Mouse (Mus musculus): ENCODE data around the gene Fry. TPM values are rescaled to one million over a fixed set of nuclear protein-coding genes. Genes with fewer than 3 reads are reported as not detected.

Gene Fry
- polyA plus RNA-seq, 1 experiment from 2014 or later, result 51.4 TPM

DNA sequence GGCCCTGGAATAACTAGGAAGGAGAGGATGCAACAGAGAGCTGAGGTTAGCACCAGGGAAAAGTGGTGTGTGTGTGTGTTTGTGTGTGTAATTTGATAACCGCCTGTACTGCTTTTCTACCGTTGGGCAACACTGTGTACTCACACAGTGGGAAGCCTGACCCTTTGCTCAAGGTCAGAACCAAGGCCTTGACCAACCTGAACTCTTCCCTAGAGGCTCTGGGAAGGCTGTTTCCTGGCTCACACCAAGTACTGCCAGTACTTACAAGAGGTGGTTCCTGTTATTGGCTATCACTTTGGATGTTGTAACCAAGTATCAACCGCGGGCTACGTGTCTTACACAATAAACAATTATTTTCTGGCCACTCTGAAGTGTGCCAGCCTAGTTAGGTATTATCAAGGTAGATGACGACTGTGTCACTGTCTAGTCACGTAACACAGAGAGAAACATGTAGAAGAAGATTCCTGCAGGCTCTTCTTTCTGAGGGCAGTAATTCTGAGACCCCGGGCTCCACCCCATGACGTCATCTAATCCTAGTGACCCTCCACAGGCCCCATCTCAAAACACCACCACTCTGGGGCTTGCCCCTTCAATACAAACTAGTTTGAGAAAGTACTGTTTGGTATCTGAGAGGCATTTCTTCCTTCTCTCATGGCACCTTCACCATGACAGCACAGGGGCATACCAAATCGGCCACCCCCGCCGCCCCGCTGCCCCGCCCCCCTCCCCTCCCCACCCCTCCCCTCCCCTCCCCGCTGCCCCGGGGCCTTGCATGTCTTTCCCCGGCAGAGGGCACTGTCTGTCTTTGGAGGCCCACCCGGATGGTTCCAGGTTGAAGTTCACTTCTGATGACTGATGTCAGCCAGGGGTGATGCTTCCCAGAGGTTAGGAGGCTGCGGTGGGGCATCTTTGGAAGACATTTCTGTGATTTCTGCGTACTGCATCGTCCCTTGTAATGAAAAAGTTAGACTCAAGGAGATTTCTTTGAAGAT, 114.0 kb downstream of the Fry start:
- Histone ChIP-seq H3K4me1 (0 out of 2 replicates have a peak, but pooled peaks cover 2% of the 10 kb centered on the region), H3K4me3 (replicated peaks) (no peak overlapping the region), H3K27me3 (replicated peaks) (no peaks in the 10 kb centered on the region), H3K9ac (replicated peaks) (no peak overlapping the region), H3K9me3 (replicated peaks) (no peaks in the 10 kb centered on the region), H3K4me2 (peak overlapping the region; percentile 26), H3K27ac (replicated peaks) (no peak overlapping the region), H3K36me3 (no peaks in the 10 kb centered on the region)
- WGBS, result 40% methylated on average over 18 of the region's 21 CpGs
- ATAC-seq (ENCODE audit: low FRiP score), result no peak

DNA sequence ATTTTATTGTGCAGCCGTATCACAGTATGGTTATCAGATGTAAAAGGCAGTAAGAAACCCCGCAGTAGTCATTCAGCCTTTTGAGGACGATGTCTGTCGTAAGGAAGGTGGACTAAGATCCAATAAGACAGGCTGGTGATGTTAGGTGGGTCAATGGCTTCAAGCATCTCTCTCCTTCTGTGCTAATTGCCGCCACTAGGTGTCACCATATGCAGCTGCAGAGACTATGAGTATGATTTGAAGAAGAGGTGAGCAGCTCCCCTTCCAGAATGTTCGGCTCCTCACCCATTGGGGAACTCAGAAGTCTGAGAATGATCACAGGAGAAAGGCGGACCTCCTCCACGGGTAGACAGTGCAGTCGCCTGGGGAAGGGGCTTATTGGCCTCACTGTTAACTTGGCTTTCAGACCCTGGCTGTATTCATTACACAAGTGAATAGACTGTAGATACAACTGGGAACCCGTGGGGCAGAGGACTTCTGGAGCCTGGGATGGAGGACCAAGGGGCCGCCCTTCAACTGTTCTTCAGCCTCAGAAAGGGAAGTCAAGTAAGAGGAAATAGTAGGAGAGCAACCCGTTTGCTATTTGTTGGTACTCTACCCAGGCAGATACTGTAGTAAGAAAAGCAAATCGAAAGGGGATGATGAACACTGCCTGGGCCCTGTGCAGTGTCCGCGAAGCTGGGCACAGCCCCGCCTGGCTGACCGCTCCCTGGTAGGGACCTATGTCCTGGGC, 114.9 kb downstream of the Fry start:
- no peaks in the 10 kb centered on the region for H3K9me3 ChIP-seq (replicated peaks)
- H3K4me3 ChIP-seq (replicated peaks), result no peak overlapping the region
- peak overlapping the region; percentile 26 for H3K4me2 ChIP-seq
- H3K4me1 ChIP-seq, result 0 out of 2 replicates have a peak, but pooled peaks cover 2% of the 10 kb centered on the region
- H3K27me3 ChIP-seq (replicated peaks), result no peaks in the 10 kb centered on the region
- no peak overlapping the region for H3K27ac ChIP-seq (replicated peaks)
- H3K9ac ChIP-seq (replicated peaks), result no peak overlapping the region
- ATAC-seq (ENCODE audit: low FRiP score), result peak; percentile 73; the same call in 1 of the 2 replicates
- H3K36me3 ChIP-seq, result no peaks in the 10 kb centered on the region
- 56% methylated on average over 17 of the region's 17 CpGs for WGBS

DNA sequence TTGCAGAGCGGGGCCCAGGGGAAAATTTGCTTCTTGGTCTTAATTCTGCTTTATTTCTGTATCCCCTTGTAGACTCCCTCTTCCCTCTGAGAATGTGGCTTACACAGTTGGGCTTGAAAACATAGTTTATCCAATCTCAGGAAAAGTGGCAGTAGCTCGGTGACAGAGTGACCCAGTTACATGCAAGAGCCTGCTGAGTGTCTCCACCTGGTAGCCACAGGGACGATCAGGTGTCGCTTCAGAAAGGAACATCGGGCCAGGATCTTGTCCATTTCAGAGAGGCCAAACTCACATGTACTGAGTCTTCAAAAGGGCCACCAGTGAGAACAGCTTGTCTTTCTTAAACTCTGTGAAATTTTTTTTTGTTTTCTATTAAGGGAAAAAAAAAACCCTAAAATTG, 117.5 kb downstream of the Fry start:
- 97% methylated on average over 5 of the region's 5 CpGs for WGBS
- ATAC-seq (ENCODE audit: low FRiP score), result no peak

DNA sequence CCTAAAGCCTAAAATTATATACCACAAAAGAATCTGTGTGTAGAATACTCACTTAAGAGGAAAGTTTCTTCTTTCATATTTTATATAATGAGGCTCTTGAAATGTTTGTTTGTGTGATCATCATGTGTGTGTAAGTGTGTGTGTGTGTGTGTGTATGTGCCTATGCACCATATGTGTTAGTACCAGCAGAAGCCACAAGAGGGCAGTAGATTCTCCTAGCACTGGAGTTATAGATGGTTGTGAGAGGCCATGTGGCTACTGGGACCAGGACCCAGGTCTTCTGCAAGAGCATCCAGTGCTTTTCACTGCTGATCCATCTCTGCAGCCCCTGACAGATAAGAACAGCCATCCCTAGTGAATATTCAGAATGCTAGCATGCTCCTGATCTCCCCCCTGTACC, 118.2 kb downstream of the Fry start:
- Histone ChIP-seq H3K27ac (replicated peaks) (no peak overlapping the region), H3K4me3 (replicated peaks) (no peak overlapping the region), H3K36me3 (no peaks in the 10 kb centered on the region), H3K9ac (replicated peaks) (no peak overlapping the region), H3K4me1 (0 out of 2 replicates have a peak, but pooled peaks cover 2% of the 10 kb centered on the region), H3K9me3 (replicated peaks) (no peaks in the 10 kb centered on the region), H3K4me2 (no peak overlapping the region), H3K27me3 (replicated peaks) (no peaks in the 10 kb centered on the region)
- ATAC-seq (ENCODE audit: low FRiP score), result no peak

More for the DNA sequence above, 117.5 kb downstream of the Fry start:
- Histone ChIP-seq H3K4me2 (no peak overlapping the region), H3K27ac (replicated peaks) (no peak overlapping the region), H3K4me3 (replicated peaks) (no peak overlapping the region), H3K9ac (replicated peaks) (no peak overlapping the region), H3K36me3 (no peaks in the 10 kb centered on the region), H3K9me3 (replicated peaks) (no peaks in the 10 kb centered on the region), H3K27me3 (replicated peaks) (no peaks in the 10 kb centered on the region), H3K4me1 (0 out of 2 replicates have a peak, but pooled peaks cover 2% of the 10 kb centered on the region)

DNA sequence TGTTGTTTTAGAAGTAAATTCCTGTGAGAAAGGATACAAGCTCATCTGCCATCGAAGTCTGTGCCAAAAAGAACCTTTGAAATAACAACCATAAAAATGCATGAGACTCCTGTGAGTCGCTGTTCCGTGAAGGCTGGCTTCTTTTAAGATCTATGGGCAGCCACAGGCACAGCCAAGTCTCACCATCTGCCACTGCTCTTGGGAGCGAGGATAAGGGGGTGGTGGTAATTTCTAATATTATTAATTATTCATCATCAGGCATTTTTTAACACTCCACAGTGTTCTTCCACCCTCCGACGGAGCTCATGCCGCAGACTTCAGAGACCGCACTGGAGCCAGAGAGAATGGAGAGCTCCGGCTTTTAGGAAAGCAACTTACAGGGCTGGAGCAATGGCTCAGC, 123.2 kb downstream of the Fry start:
- 56% methylated on average over 9 of the region's 9 CpGs for WGBS
- Histone ChIP-seq H3K4me3 (replicated peaks) (no peak overlapping the region), H3K4me2 (no peak overlapping the region), H3K27ac (replicated peaks) (peak overlapping the region; percentile 35; the same call in 1 of the 2 replicates), H3K36me3 (no peaks in the 10 kb centered on the region), H3K9ac (replicated peaks) (no peak overlapping the region), H3K4me1 (no peaks in the 10 kb centered on the region), H3K9me3 (replicated peaks) (no peaks in the 10 kb centered on the region), H3K27me3 (replicated peaks) (no peaks in the 10 kb centered on the region)
- ATAC-seq (ENCODE audit: low FRiP score), result no peak

DNA sequence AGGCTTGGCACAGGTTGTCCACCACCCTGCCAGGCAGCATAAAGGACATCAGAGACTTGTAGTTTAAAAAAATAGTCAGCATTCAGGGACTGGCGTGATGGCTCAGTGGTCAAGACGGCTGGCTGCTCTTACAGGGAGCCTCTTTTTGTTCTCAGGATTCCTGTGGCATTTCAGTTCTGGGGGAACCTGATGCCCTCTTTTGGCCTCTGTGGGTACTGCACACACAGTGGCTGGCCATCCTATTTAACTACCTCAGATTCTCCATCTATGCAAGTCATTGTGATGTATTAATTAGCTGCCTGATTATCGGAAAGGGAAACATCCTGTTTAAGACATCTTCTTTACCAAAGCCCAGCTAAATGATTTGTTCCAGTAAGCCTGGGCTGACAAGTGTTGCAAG, 128.3 kb downstream of the Fry start:
- H3K4me3 ChIP-seq (replicated peaks), result no peak overlapping the region
- H3K36me3 ChIP-seq, result no peaks in the 10 kb centered on the region
- no peaks in the 10 kb centered on the region for H3K27me3 ChIP-seq (replicated peaks)
- no peak overlapping the region for H3K4me2 ChIP-seq
- no peak overlapping the region for H3K27ac ChIP-seq (replicated peaks)
- H3K4me1 ChIP-seq, result no peaks in the 10 kb centered on the region
- WGBS, result 76% methylated on average over 3 of the region's 3 CpGs
- no peak overlapping the region for H3K9ac ChIP-seq (replicated peaks)
- ATAC-seq (ENCODE audit: low FRiP score), result no peak
- H3K9me3 ChIP-seq (replicated peaks), result no peaks in the 10 kb centered on the region

DNA sequence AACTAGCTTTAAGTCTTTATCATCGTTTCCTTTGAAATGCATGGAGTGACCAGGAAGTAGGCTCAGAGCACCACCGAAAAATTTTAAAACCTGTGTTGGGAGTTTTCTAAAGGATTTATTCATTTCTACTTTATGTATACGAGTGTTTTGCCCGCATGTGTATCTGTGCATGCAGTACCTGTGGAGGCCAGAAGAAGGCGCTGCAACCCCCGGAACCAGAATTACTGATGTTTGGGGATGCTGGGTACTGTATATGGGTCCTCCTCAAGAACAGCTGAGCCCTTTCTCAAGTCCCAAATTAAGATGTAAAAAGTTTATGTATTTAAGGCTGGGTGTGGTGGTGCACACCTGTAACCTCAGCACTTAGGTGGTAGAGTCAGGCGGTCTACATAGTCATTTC, 139.3 kb downstream of the Fry start:
- Histone ChIP-seq H3K9me3 (replicated peaks) (no peaks in the 10 kb centered on the region), H3K36me3 (no peaks in the 10 kb centered on the region), H3K4me2 (peak overlapping the region; percentile 71; the same call in 1 of the 2 replicates), H3K27me3 (replicated peaks) (no peaks in the 10 kb centered on the region), H3K4me1 (peaks cover 24% of the 10 kb centered on the region), H3K9ac (replicated peaks) (no peak overlapping the region), H3K27ac (replicated peaks) (0 out of 2 replicates have a peak overlapping the region, but pooled peaks have one; percentile 91), H3K4me3 (replicated peaks) (no peak overlapping the region)
- WGBS, result 86% methylated on average over 7 of the region's 7 CpGs
- ATAC-seq (ENCODE audit: low FRiP score), result no peak

DNA sequence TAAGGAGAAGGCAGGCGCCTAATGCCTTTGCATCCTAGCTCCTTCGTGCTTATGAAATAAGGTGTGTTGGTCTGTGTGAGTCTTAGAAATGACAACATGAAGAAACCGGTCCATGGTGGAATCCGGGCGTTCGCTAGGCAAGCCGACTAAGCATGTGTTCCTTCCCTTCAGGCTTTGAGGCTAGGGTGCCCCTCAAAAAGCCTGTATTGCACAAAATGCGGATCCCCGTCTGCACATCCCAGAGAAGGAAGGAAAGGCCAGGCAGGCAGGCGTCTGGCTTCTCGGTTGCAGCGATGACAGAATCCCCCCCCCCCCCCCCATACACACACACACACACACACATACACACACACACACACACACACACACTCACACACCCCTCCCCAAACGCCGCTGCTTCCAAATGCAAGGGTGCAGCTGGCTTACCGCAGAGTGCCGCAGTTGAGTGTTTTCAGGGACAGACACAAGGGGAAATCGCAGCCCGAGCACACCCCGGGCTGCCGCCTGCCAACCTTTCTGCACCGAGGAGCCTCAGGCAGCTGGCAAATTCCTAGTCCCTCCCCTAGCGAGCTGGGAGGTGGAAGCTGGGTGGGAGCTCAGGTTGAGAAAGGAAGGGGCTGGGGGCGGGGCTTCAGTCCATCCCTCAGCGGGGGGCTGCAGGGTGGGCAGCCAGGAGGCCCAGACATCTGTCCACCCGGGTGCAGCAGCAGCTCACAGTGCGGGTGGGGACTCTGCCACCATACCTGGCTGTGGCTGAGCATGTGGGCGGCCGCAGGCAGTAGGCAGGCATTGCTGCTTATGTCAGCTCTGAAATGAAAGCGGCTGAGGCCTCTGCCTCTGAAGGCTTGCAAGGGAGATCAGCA, 141.0 kb downstream of the Fry start:
- 2% methylated on average over 28 of the region's 29 CpGs for WGBS
- Histone ChIP-seq H3K4me3 (replicated peaks) (peak overlapping the region; percentile 59), H3K9me3 (replicated peaks) (no peaks in the 10 kb centered on the region), H3K4me2 (peak overlapping the region; percentile 71), H3K27ac (replicated peaks) (peak overlapping the region; percentile 91), H3K27me3 (replicated peaks) (no peaks in the 10 kb centered on the region), H3K36me3 (no peaks in the 10 kb centered on the region), H3K4me1 (peaks cover 41% of the 10 kb centered on the region), H3K9ac (replicated peaks) (peak overlapping the region; percentile 77)
- ATAC-seq (ENCODE audit: low FRiP score), result peak; percentile 91

DNA sequence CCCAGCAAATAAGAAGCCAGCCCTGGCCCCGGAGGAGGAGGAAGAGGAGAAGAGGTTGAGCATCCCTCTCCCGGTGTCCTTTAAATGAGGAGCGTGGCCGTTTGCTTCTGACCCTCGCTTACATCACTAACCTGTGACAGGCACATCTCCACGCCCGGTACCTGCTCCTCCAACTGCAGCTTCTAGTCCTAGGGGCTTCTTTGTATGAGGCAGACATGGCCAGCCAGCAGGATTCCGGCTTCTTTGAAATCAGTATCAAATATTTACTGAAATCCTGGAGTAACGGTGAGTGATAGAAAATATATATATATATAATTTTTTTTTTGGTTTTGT, 141.6 kb downstream of the Fry start:
- H3K4me1 ChIP-seq, result peaks cover 47% of the 10 kb centered on the region
- H3K4me3 ChIP-seq (replicated peaks), result peak overlapping the region; percentile 59
- no peaks in the 10 kb centered on the region for H3K27me3 ChIP-seq (replicated peaks)
- peak overlapping the region; percentile 91 for H3K27ac ChIP-seq (replicated peaks)
- 29% methylated on average over 9 of the region's 9 CpGs for WGBS
- ATAC-seq (ENCODE audit: low FRiP score), result peak; percentile 55
- peak overlapping the region; percentile 71 for H3K4me2 ChIP-seq
- H3K36me3 ChIP-seq, result no peaks in the 10 kb centered on the region
- H3K9ac ChIP-seq (replicated peaks), result peak overlapping the region; percentile 77
- H3K9me3 ChIP-seq (replicated peaks), result no peaks in the 10 kb centered on the region

DNA sequence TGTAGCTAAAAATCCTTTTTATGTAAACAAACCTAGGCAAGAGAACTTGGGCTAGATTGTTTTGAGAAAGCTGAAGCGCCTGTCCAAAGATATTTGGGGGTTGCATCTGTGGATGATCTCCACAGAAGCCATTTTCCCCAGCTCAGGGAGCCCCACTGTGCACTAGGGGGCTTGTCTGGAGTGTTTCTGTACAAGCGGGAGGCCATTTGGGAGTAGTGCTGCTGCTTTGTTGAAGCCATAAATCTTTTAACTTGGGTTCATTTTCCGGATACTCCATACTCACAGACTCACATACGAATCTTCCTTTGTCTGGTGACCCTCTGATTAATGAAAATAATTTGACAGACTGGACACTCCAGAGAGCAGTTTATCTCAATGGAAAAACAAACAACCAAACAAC, 142.9 kb downstream of the Fry start:
- peaks cover 56% of the 10 kb centered on the region for H3K4me1 ChIP-seq
- peak overlapping the region; percentile 59 for H3K4me3 ChIP-seq (replicated peaks)
- H3K9ac ChIP-seq (replicated peaks), result peak overlapping the region; percentile 77
- no peak for ATAC-seq (ENCODE audit: low FRiP score)
- H3K27ac ChIP-seq (replicated peaks), result peak overlapping the region; percentile 91; the same call in 1 of the 2 replicates
- 14% methylated on average over 4 of the region's 4 CpGs for WGBS
- no peaks in the 10 kb centered on the region for H3K9me3 ChIP-seq (replicated peaks)
- H3K36me3 ChIP-seq, result no peaks in the 10 kb centered on the region
- H3K4me2 ChIP-seq, result peak overlapping the region; percentile 71
- H3K27me3 ChIP-seq (replicated peaks), result no peaks in the 10 kb centered on the region

All from neural tube, embryonic 15.5 days (tissue).